Mouse (Mus musculus) hindbrain, embryonic 12.5 days (tissue): ENCODE results near the gene Rcn3. TPM values are rescaled to one million over a fixed set of nuclear protein-coding genes. Genes with fewer than 3 reads are reported as not detected.
"Not testable (repeated sequence)": the region's sequence is repeated elsewhere in the genome, so short reads cannot be mapped to it uniquely, and the experiment has no call there.

Experiments
- ATAC-seq: fragments of 200-750 bp; cut with Nextera tagmentation; 2 replicates; pipeline ENCODE4 v1.8.0; 2017; ENCODE audit warnings: moderate TSS enrichment; ENCODE audit not compliant: low FRiP score
- H3K27ac ChIP-seq: fragments of 300-500 bp; sonication (generic); 2 replicates; pipeline ENCODE4 v1.5.1; 2016; ENCODE audit warnings: mild to moderate bottlenecking
- H3K27me3 ChIP-seq: fragments of 300-500 bp; sonication (generic); 2 replicates; pipeline ENCODE4 v1.6.1; 2016; ENCODE audit warnings: mild to moderate bottlenecking
- H3K36me3 ChIP-seq: fragments of 300-500 bp; sonication (generic); 2 replicates; pipeline ENCODE4 v1.6.1; 2016; ENCODE audit warnings: mild to moderate bottlenecking
- H3K4me1 ChIP-seq: fragments of 300-500 bp; sonication (generic); 2 replicates; pipeline ENCODE4 v1.6.1; 2016
- H3K4me2 ChIP-seq: fragments of 300-500 bp; sonication (generic); replicated peaks from 2 replicates; pipeline ENCODE4 v1.6.1; 2016; ENCODE audit warnings: mild to moderate bottlenecking
- H3K4me3 ChIP-seq: fragments of 300-500 bp; sonication (generic); 2 replicates; pipeline ENCODE4 v1.5.1; 2016; ENCODE audit warnings: mild to moderate bottlenecking
- H3K9ac ChIP-seq: fragments of 300-500 bp; sonication (generic); 2 replicates; pipeline ENCODE4 v1.6.1; 2016; ENCODE audit warnings: mild to moderate bottlenecking, moderate library complexity
- H3K9me3 ChIP-seq: fragments of 300-500 bp; sonication (generic); replicated peaks from 2 replicates; pipeline ENCODE4 v1.6.1; 2016; ENCODE audit warnings: mild to moderate bottlenecking
- WGBS: fragments of 180-500 bp; shearing (Covaris S2); methylation state at CpG from one replicate; pipeline ENCODE4 v1.1.7; 2016; 5-methylcytosine and 5-hydroxymethylcytosine counted together
- polyA plus RNA-seq: library from polyadenylated mRNA; unstranded; fragments of >200 nt; fragmentation: Nextera tagmentation; extraction: Ambion mirVana; gene quantifications from 2 replicates; pipeline ENCODE4 v1.2.1, GENCODE M21; 2016

Rcn3 gene
- polyA plus RNA-seq, 1 experiment from 2014 or later: 177 TPM

- Histone ChIP-seq H3K9me3 (no peaks in the 10 kb centered on the region), H3K9ac (no peak overlapping the region), H3K4me2 (no peak overlapping the region), H3K4me3 (no peak overlapping the region), H3K27ac (no peak overlapping the region), H3K27me3 (no peaks in the 10 kb centered on the region), H3K36me3 (no peaks in the 10 kb centered on the region), H3K4me1 (0 out of 2 replicates have a peak, but pooled peaks cover 5% of the 10 kb centered on the region)
- WGBS: 86% methylated on average over 5 of the region's 5 CpGs
- ATAC-seq: no peak
Observed at GRCm38 (mm10) chr7:45104941-45105340, 12.9 kb upstream of the Rcn3 start.

GRCm38 (mm10) chr7:45103652-45104180 is 11.7 kb upstream of the Rcn3 start, which contains the start of gene Fcgrt:
Gene Fcgrt (minus strand): TSS chr7:45103851.
- H3K9ac ChIP-seq: no peak within 1 kb of the TSS
- H3K4me3 ChIP-seq: no peak within 1 kb of the TSS

GRCm38 (mm10) chr7:45102940-45103585 is 11.0 kb upstream of the Rcn3 start:
- H3K4me1 ChIP-seq: 0 out of 2 replicates have a peak, but pooled peaks cover 5% of the 10 kb centered on the region
- peak overlapping the region; percentile 13 for H3K4me2 ChIP-seq
- 0 out of 2 replicates have a peak overlapping the region, but pooled peaks have one; percentile 24 for H3K27ac ChIP-seq
- no peak for ATAC-seq
- H3K9ac ChIP-seq: no peak overlapping the region
- H3K27me3 ChIP-seq: no peaks in the 10 kb centered on the region
- 65% methylated on average over 9 of the region's 9 CpGs for WGBS
- no peak overlapping the region for H3K4me3 ChIP-seq
- H3K9me3 ChIP-seq: no peaks in the 10 kb centered on the region
- H3K36me3 ChIP-seq: no peaks in the 10 kb centered on the region

More at GRCm38 (mm10) chr7:45103652-45104180, 11.7 kb upstream of the Rcn3 start, which contains the start of gene Fcgrt:
- WGBS: 79% methylated on average over 7 of the region's 7 CpGs
- H3K27me3 ChIP-seq: no peaks in the 10 kb centered on the region
- peak within 1 kb of the TSS; percentile 13 for H3K4me2 ChIP-seq
- H3K36me3 ChIP-seq: no peaks in the 10 kb centered on the region
- no peak for ATAC-seq
- no peaks in the 10 kb centered on the region for H3K9me3 ChIP-seq
- H3K4me1 ChIP-seq: 0 out of 2 replicates have a peak, but pooled peaks cover 5% of the 10 kb centered on the region
- H3K27ac ChIP-seq: 0 out of 2 replicates have a peak within 1 kb of the TSS, but pooled peaks have one; percentile 24

- Histone ChIP-seq H3K27ac (no peak overlapping the region), H3K9ac (no peak overlapping the region), H3K4me1 (0 out of 2 replicates have a peak, but pooled peaks cover 5% of the 10 kb centered on the region), H3K4me2 (no peak overlapping the region), H3K4me3 (no peak overlapping the region), H3K36me3 (no peaks in the 10 kb centered on the region), H3K9me3 (no peaks in the 10 kb centered on the region), H3K27me3 (no peaks in the 10 kb centered on the region)
- WGBS: 90% methylated on average over 11 of the region's 11 CpGs
- ATAC-seq: no peak
Observed at GRCm38 (mm10) chr7:45102441-45102840, 10.4 kb upstream of the Rcn3 start.

- Histone ChIP-seq H3K36me3 (no peaks in the 10 kb centered on the region), H3K27ac (no peak overlapping the region), H3K27me3 (no peaks in the 10 kb centered on the region), H3K4me1 (no peaks in the 10 kb centered on the region), H3K4me2 (no peak overlapping the region), H3K9me3 (no peaks in the 10 kb centered on the region), H3K4me3 (no peak overlapping the region), H3K9ac (no peak overlapping the region)
- WGBS: 95% methylated on average over 6 of the region's 6 CpGs
- no peak for ATAC-seq
Observed at GRCm38 (mm10) chr7:45100046-45100445, 8.0 kb upstream of the Rcn3 start.

GRCm38 (mm10) chr7:45098541-45099240 is 6.7 kb upstream of the Rcn3 start:
- Histone ChIP-seq H3K4me1 (no peaks in the 10 kb centered on the region), H3K36me3 (no peaks in the 10 kb centered on the region), H3K4me2 (no peak overlapping the region), H3K4me3 (no peak overlapping the region), H3K27me3 (no peaks in the 10 kb centered on the region), H3K27ac (no peak overlapping the region), H3K9me3 (no peaks in the 10 kb centered on the region), H3K9ac (no peak overlapping the region)
- ATAC-seq: no peak
- WGBS: 88% methylated on average over 8 of the region's 8 CpGs

GRCm38 (mm10) chr7:45097479-45097878 is 5.5 kb upstream of the Rcn3 start:
- 72% methylated on average over 6 of the region's 6 CpGs for WGBS
- no peak for ATAC-seq
- Histone ChIP-seq H3K4me2 (no peak overlapping the region), H3K4me1 (peaks cover 7% of the 10 kb centered on the region), H3K4me3 (no peak overlapping the region), H3K9ac (no peak overlapping the region), H3K27me3 (no peaks in the 10 kb centered on the region), H3K27ac (no peak overlapping the region), H3K36me3 (no peaks in the 10 kb centered on the region), H3K9me3 (no peaks in the 10 kb centered on the region)

- not testable (repeated sequence) for H3K4me3 ChIP-seq, ATAC-seq, H3K9ac ChIP-seq, H3K27ac ChIP-seq, H3K9me3 ChIP-seq, H3K27me3 ChIP-seq, H3K4me2 ChIP-seq, H3K36me3 ChIP-seq
- WGBS: 94% methylated on average over 14 of the region's 14 CpGs
- peaks cover 16% of the 10 kb centered on the region for H3K4me1 ChIP-seq
Observed at GRCm38 (mm10) chr7:45095965-45096364, 3.9 kb upstream of the Rcn3 start.

- no peak overlapping the region for H3K27ac ChIP-seq
- no peak overlapping the region for H3K9ac ChIP-seq
- no peak overlapping the region for H3K4me2 ChIP-seq
- no peaks in the 10 kb centered on the region for H3K9me3 ChIP-seq
- H3K27me3 ChIP-seq: peaks cover 3% of the 10 kb centered on the region; the same call in 1 of the 2 replicates
- WGBS: 82% methylated on average over 6 of the region's 6 CpGs
- H3K4me1 ChIP-seq: peaks cover 19% of the 10 kb centered on the region
- no peak overlapping the region for H3K4me3 ChIP-seq
- ATAC-seq: no peak
- H3K36me3 ChIP-seq: no peaks in the 10 kb centered on the region
Observed at GRCm38 (mm10) chr7:45095367-45095766, 3.3 kb upstream of the Rcn3 start.

- no peaks in the 10 kb centered on the region for H3K9me3 ChIP-seq
- no peak for ATAC-seq
- H3K4me3 ChIP-seq: no peak overlapping the region
- no peak overlapping the region for H3K9ac ChIP-seq
- no peak overlapping the region for H3K4me2 ChIP-seq
- H3K36me3 ChIP-seq: no peaks in the 10 kb centered on the region
- peaks cover 3% of the 10 kb centered on the region; the same call in 1 of the 2 replicates for H3K27me3 ChIP-seq
- 55% methylated on average over 7 of the region's 7 CpGs for WGBS
- peaks cover 19% of the 10 kb centered on the region for H3K4me1 ChIP-seq
- no peak overlapping the region for H3K27ac ChIP-seq
Observed at GRCm38 (mm10) chr7:45094121-45094520, 2.1 kb upstream of the Rcn3 start.

- no peak overlapping the region for H3K9ac ChIP-seq
- WGBS: 28% methylated on average over 17 of the region's 18 CpGs
- no peak overlapping the region; the same call in 1 of the 2 replicates for H3K4me2 ChIP-seq
- peaks cover 19% of the 10 kb centered on the region for H3K4me1 ChIP-seq
- peaks cover under 1% of the 10 kb centered on the region; the same call in 1 of the 2 replicates for H3K36me3 ChIP-seq
- H3K27ac ChIP-seq: peak overlapping the region; percentile 40; the same call in 1 of the 2 replicates
- H3K9me3 ChIP-seq: no peaks in the 10 kb centered on the region
- peaks cover 3% of the 10 kb centered on the region; the same call in 1 of the 2 replicates for H3K27me3 ChIP-seq
- ATAC-seq: no peak
- H3K4me3 ChIP-seq: no peak overlapping the region
Observed at GRCm38 (mm10) chr7:45093516-45093905, 1.5 kb upstream of the Rcn3 start.

- ATAC-seq: no peak
- no peaks in the 10 kb centered on the region for H3K9me3 ChIP-seq
Observed at GRCm38 (mm10) chr7:45092828-45093515, 951 bp upstream of the Rcn3 start.

More at GRCm38 (mm10) chr7:45092828-45093515, 951 bp upstream of the Rcn3 start:
- Histone ChIP-seq H3K36me3 (peaks cover 5% of the 10 kb centered on the region; the same call in 1 of the 2 replicates), H3K4me1 (peaks cover 19% of the 10 kb centered on the region), H3K9ac (no peak overlapping the region), H3K4me2 (no peak overlapping the region), H3K27me3 (peaks cover 3% of the 10 kb centered on the region; the same call in 1 of the 2 replicates), H3K27ac (peak overlapping the region; percentile 40), H3K4me3 (no peak overlapping the region)
- 55% methylated on average over 12 of the region's 12 CpGs for WGBS
